Mouse (Mus musculus) 3134 (cell line): Measurements from ENCODE around the gene Rhox3h.
"Not testable (repeated sequence)": the region's sequence is repeated elsewhere in the genome, so short reads cannot be mapped to it uniquely, and the experiment has no call there.

Experiments
- DNase-seq: peaks from one replicate; pipeline ENCODE4 v3.0.0-alpha.2; 2011; ENCODE audit warnings: low spot score; ENCODE audit not compliant: insufficient read length; ENCODE audit errors: extremely low read depth

Rhox3h gene

DNA sequence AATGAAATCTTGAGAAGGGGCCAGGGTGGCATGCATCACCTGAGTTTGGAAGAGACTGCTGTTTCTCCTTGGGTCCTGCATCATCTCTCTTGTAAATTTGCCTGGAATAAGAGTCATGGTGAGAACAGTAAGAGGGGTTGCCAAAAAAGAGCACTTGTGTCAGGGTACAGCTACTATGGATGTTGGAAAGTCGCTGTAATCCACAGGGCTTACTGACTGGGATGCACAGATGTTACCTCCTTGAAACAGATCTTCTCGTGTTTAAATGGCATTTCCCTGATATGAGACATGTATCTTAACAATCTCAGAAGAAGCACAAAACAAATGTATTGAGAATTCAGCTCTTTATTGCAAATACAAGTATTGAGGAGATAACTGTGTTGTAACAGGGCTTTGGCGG is at the start of gene Rhox3h:
Gene Rhox3h (minus strand): TSS at position 101 of the 400 bp plus-strand sequence.
- not testable (repeated sequence) for DNase-seq

DNA sequence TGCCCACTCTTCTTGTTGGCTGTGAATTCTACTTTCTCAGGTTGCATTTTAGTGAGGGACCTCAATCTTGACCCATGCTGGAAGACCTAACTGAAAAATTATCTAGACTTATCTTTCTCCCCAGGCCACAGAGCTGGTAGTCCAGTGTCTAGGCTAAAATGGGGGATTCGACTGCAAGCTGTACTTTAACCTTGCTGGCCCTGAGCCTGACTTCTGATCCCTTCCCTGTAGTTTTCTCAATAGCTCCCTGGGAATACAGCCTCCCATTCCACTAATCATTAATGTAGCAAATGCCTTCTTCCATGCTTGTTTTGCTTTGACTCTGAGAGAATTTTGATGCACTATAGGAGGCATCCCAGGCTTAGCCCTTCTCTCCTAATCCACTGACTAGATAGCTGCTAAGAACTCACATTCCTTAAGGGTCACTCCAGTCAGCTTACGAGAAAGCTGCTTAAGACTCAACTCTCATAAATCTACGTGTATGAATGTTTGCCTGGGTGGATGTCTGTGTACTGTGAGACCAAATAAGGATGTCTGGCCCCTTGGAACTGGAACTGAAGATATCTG is 33.3 kb upstream of the Rhox3h start:
- no peak for DNase-seq

DNA sequence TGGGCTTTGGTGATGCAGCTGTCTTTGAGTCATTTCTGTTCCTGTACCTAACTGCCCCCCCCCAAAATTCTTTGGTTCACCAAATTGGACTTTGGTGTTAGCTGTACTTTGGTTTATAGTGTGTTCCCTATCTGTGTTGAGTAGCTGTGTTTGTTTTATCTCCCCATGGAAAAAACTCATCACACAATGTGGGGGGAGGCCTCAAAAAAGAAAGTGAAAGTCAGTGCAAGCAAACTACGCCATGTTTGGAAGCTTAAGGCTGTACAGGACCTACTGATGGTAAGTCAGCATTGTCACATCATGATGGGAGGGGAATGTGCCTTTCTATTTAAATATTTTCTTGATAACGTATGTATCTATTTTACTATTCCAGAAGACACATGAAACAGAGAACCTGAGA is 23.7 kb upstream of the Rhox3h start:
- no peak for DNase-seq

DNA sequence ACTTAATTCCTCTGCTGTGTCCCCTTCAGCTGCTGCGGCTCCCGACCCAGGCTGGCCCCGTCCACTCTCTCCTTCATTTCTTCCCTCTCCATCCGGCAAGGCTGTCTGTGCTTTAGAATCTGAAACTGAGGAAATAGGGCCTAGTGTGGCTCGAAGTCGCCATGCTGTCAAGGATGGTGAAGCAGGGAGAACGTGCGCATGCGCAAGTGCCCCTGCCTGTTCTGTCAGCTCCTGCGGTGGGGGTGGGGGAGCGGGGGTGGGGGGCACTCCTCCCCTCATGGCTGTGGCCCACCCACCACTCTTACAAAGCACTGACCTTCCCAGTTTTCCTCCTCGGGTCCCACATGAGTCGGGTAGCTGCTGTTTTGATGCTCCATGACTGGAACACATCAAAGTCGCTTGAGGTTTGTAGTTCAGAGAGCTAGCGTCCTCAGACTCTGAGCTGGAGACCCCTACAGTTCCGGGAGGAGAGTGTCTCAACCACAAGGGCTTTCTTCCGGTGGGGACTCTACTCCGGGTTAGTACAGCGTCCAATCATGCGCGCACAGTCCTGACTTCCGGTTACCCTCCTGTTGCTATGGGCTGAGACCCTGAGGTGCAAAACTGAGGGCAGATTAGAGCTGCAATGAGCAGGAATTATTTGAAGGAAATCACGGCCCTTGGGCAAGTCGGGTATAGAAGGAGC is 14.6 kb upstream of the Rhox3h start:
- no peak for DNase-seq

GRCm38 (mm10) chrX:37673177-37673576 is 4.6 kb upstream of the Rhox3h start, which contains the start of gene Rhox2h:
TSS of gene Rhox2h (minus strand) at chrX:37673277.
- DNase-seq: not testable (repeated sequence)

GRCm38 (mm10) chrX:37651227-37651626 is 17.3 kb downstream of the Rhox3h start, which contains the start of gene Rhox4g:
TSS of gene Rhox4g (minus strand) at chrX:37651327.
- not testable (repeated sequence) for DNase-seq

DNA sequence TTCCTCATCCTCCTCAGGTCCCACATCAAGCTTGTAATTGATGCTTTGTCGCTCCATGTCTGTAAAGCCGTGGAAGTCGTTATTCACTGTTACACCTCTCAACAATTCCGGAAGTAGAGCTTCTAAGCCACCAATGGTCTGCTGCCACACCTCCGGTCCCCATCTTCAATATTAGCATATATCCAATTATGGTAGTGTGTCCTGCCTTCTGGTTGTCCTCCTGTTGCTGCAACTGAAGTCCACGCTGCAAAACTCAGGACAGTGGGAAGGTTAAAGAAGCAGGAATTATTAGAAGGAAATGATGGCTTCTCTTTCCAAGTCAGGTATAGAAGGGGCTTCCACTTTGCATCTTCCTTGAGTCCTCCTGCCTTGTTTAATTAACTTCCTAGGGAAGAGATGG is 25.2 kb downstream of the Rhox3h start, which contains the start of gene Rhox2g:
Gene Rhox2g (minus strand): TSS at position 101 of the 400 bp plus-strand sequence.
- not testable (repeated sequence) for DNase-seq

DNA sequence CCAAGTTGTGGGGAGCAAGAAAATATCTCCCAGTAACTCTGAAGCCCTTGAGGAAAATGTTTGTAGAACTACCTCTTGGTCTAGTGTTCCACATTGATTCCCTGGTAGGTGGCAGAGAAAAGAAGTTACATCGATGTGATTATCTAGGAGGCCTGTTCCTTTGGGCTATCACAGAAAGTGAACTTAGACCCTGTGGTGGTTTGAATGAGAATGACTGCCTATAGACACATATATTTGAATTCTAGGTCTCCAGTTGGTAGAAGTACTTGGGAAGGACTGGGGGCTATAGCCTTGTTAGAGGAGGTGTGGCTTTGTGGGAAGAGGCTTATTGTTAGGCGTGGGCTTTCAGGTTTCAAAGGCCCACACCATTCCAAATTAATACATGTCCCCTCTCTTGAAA is 40.1 kb downstream of the Rhox3h start, which contains the start of gene Rhox3g:
Gene Rhox3g (minus strand): TSS at position 101 of the 400 bp plus-strand sequence.
- DNase-seq: not testable (repeated sequence)
